ENCODE assay signal across 15 mouse cellular contexts in the genomic region with DNA sequence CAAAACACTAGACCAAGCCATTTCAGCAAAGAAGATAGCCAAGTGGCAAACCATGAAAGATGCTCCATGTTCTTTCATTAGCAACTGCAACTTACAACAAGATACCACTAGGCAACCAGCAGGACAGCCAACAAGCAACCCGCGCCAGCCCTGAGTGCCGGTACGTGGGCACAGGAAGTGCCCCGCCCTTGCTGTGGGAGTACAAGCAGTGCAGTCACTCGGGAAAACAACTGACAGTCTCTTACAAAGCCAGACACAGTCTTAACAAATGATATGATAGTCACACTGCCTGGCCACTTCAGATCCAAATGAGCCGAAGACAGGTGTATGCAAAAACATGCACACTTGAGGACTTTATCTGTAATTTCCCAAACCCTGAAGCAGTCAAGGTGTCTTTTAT. TPM values are rescaled to one million over a fixed set of nuclear protein-coding genes. Genes with fewer than 3 reads are reported as not detected.
DNase-seq lines count a peak whose midpoint lies in the region; ATAC-seq and TF ChIP-seq lines count a peak whose summit lies in the region.
"Had no signal": no experiment of that assay in that cellular context is flagged by ENCODE, and none has a peak within 500 bp of the region (broad histone marks: within the 10 kb centered on the region; RNA-seq: fewer than 3 reads in every experiment).

No protein-coding gene starts in this region.

- H3K4me2 ChIP-seq in lung, postnatal 0 days (replicated peaks; ENCODE audit: low read depth, low read length): no peak overlapping the region
- no peak overlapping the region for H3K4me2 ChIP-seq in forebrain, embryonic 11.5 days (ENCODE audit: low read depth, low read length, severe bottlenecking)
- H3K4me2 ChIP-seq: embryonic facial prominence, embryonic 15.5 days; limb, embryonic 12.5 days had no signal

- no peak overlapping the region for H3K4me3 ChIP-seq in G1E (ENCODE audit: low read depth, low read length)
- no peak overlapping the region for H3K4me3 ChIP-seq in lung, postnatal 0 days (ENCODE audit: low read depth, low read length)
- no peak overlapping the region for H3K4me3 ChIP-seq in spleen, adult 2 months (ENCODE audit: extremely low read depth, insufficient read depth, insufficient read length)
- H3K4me3 ChIP-seq in forebrain, embryonic 11.5 days (ENCODE audit: low read depth, low read length): no peak overlapping the region
- H3K4me3 ChIP-seq: embryonic facial prominence, embryonic 15.5 days; limb, embryonic 12.5 days had no signal

- TF ChIP-seq POLR2A in spleen, adult 2 months (IDR thresholded peaks at IDR 0.05; ENCODE audit: low read depth, low read length): peak; percentile 19; the same call in 1 of the 2 replicates

- no peaks in the 10 kb centered on the region for H3K9me3 ChIP-seq in G1E (replicated peaks)
- H3K9me3 ChIP-seq in lung, postnatal 0 days (ENCODE audit: low read length): no peaks in the 10 kb centered on the region
- no peaks in the 10 kb centered on the region for H3K9me3 ChIP-seq in forebrain, embryonic 11.5 days (ENCODE audit: control insufficient read depth, low read length)
- H3K9me3 ChIP-seq: embryonic facial prominence, embryonic 15.5 days; limb, embryonic 12.5 days had no signal

- H3K36me3 ChIP-seq in G1E (replicated peaks): peaks cover 83% of the 10 kb centered on the region
- H3K36me3 ChIP-seq in lung, postnatal 0 days (ENCODE audit: insufficient read depth, low read length): peaks cover 5% of the 10 kb centered on the region; the same call in 1 of the 2 replicates
- H3K36me3 ChIP-seq in spleen, adult 2 months (ENCODE audit: control insufficient read depth, insufficient read depth, low read length): peaks cover 2% of the 10 kb centered on the region
- H3K36me3 ChIP-seq in forebrain, embryonic 11.5 days (ENCODE audit: control insufficient read depth, insufficient read depth, low read length): no peaks in the 10 kb centered on the region; the same call in 1 of the 2 replicates

- peaks cover 14% of the 10 kb centered on the region for H3K4me1 ChIP-seq in G1E (ENCODE audit: insufficient read depth, low read depth, low read length)
- no peaks in the 10 kb centered on the region for H3K4me1 ChIP-seq in lung, postnatal 0 days (ENCODE audit: insufficient read depth, low read depth, low read length)
- H3K4me1 ChIP-seq in spleen, adult 2 months (ENCODE audit: control insufficient read depth, insufficient read depth, insufficient read length): peaks cover 22% of the 10 kb centered on the region
- H3K4me1 ChIP-seq in forebrain, embryonic 11.5 days (replicated peaks; ENCODE audit: control insufficient read depth, insufficient read depth, low read length): no peaks in the 10 kb centered on the region
- H3K4me1 ChIP-seq: embryonic facial prominence, embryonic 15.5 days had no signal

- H3K27me3 ChIP-seq in G1E (ENCODE audit: insufficient read depth, low read length): no peaks in the 10 kb centered on the region
- H3K27me3 ChIP-seq in lung, postnatal 0 days (replicated peaks; ENCODE audit: insufficient read depth, low read length): no peaks in the 10 kb centered on the region
- H3K27me3 ChIP-seq in spleen, adult 2 months (ENCODE audit: control insufficient read depth, insufficient read depth, low read length): no peaks in the 10 kb centered on the region
- H3K27me3 ChIP-seq in forebrain, embryonic 11.5 days (ENCODE audit: control insufficient read depth, insufficient read depth, low read length): no peaks in the 10 kb centered on the region
- H3K27me3 ChIP-seq: embryonic facial prominence, embryonic 15.5 days; limb, embryonic 12.5 days had no signal

- ATAC-seq in G1E (ENCODE audit: extremely low read depth, insufficient number of reproducible peaks, low FRiP score, poor library complexity, severe bottlenecking): peak; percentile 89
- ATAC-seq in lung, postnatal 0 days: no peak
- no peak for ATAC-seq in forebrain, embryonic 11.5 days (replicated peaks; ENCODE audit: low FRiP score)

- WGBS in lung, postnatal 0 days: 45% methylated on average over 7 of the region's 7 CpGs
- WGBS in spleen, adult 2 months: 9% methylated on average over 7 of the region's 7 CpGs
- WGBS in forebrain, embryonic 11.5 days: 86% methylated on average over 7 of the region's 7 CpGs

- DNase-seq in B cell, adult 2 months: peak; percentile 71 to 73
- no peak for DNase-seq in G1E (ENCODE audit: low spot score)
- DNase-seq in lung, postnatal 0 days (ENCODE audit: low spot score): peak; percentile 37
- peak; percentile 57 to 66 for DNase-seq in spleen, adult 2 months (ENCODE audit: low read depth in 1 of 2, low spot score in 2 of 2)
- no peak for DNase-seq in Muller cell, postnatal 12 days (ENCODE audit: inconsistent ontology term)
- no peak for DNase-seq in forebrain, embryonic 11.5 days (ENCODE audit: low spot score)
- DNase-seq in left cerebral cortex, adult 8-10 months (ENCODE audit: low spot score in 2 of 2): no peak
- DNase-seq in embryo, embryonic 9.5 days (ENCODE audit: extremely low spot score): no peak
- DNase-seq: cerebellum, adult 18-20 months; right cerebral cortex, postnatal 4 days had no signal

- no peak for TF ChIP-seq CTCF in G1E (IDR thresholded peaks at IDR 0.05; ENCODE audit: low read depth, low read length)
- no peak for TF ChIP-seq CTCF in lung, postnatal 0 days (IDR thresholded peaks at IDR 0.05)
- TF ChIP-seq CTCF in spleen, adult 2 months (IDR thresholded peaks at IDR 0.05; ENCODE audit: extremely low read depth, insufficient read depth, insufficient read length, insufficient replicate concordance): no peak

- no peak for TF ChIP-seq EP300 in lung, postnatal 0 days (IDR thresholded peaks at IDR 0.05)

- H3K27ac ChIP-seq in lung, postnatal 0 days (ENCODE audit: low read length): no peak overlapping the region
- H3K27ac ChIP-seq in spleen, adult 2 months (ENCODE audit: insufficient read depth, low read length): peak overlapping the region; percentile 67
- no peak overlapping the region for H3K27ac ChIP-seq in forebrain, embryonic 11.5 days (ENCODE audit: low read depth, low read length)
- H3K27ac ChIP-seq: embryonic facial prominence, embryonic 15.5 days; limb, embryonic 12.5 days had no signal

- no peak overlapping the region for H3K9ac ChIP-seq in lung, postnatal 0 days (replicated peaks; ENCODE audit: low read depth)
- H3K9ac ChIP-seq in forebrain, embryonic 11.5 days (ENCODE audit: low read length): no peak overlapping the region
- H3K9ac ChIP-seq: embryonic facial prominence, embryonic 15.5 days; limb, embryonic 12.5 days had no signal

RNA-seq across cellular contexts. Expression of a gene that starts 20.1 kb away (rescaled TPM):
- 14.0 and 14.3 TPM in 2 replicates for total RNA-seq in G1E (2014; fragmentation: Nextera tagmentation)
- total RNA-seq in G1E (2017): 14.4 and 18.8 TPM in 2 replicates
- 12.8 and 15.2 TPM in 2 replicates for polyA plus RNA-seq in G1E (2012)
- 29.5 and 34.2 TPM in 2 replicates for polyA plus RNA-seq in lung, postnatal 0 days (2015; fragmentation: Nextera tagmentation; extraction: Ambion mirVana)
- polyA plus RNA-seq in spleen, adult 2 months (2012; rRNA removed): 34.3 and 69.3 TPM in 2 replicates
- 45.7 and 46.5 TPM in 2 replicates for polyA plus RNA-seq in forebrain, embryonic 11.5 days (2014; fragmentation: Nextera tagmentation; extraction: Ambion mirVana)
- 10 to 100 TPM; 37.9 to 43.1 (median 39.6) TPM for total RNA-seq in left cerebral cortex, adult 8-10 months (2022)

RNA-seq across cellular contexts. Expression of a gene that starts 33.8 kb away (rescaled TPM):
- not detected in 2 replicates for total RNA-seq in G1E (2014; fragmentation: Nextera tagmentation)
- 0.11 TPM in 1 of 2 replicates, not detected in the other for total RNA-seq in G1E (2017)
- polyA plus RNA-seq in G1E (2012): not detected in 2 replicates
- not detected in 2 replicates for polyA plus RNA-seq in lung, postnatal 0 days (2015; fragmentation: Nextera tagmentation; extraction: Ambion mirVana)
- 0.02 TPM in 1 of 2 replicates, not detected in the other for polyA plus RNA-seq in spleen, adult 2 months (2012; rRNA removed)
- 0.08 and 0.17 TPM in 2 replicates for polyA plus RNA-seq in forebrain, embryonic 11.5 days (2014; fragmentation: Nextera tagmentation; extraction: Ambion mirVana)
- total RNA-seq in left cerebral cortex, adult 8-10 months (2022): under 1 TPM in 1 of 4 experiments, not detected in 3; 0.16 TPM

RNA-seq across cellular contexts. Expression of a gene that starts 41.9 kb away (rescaled TPM):
- total RNA-seq in G1E (2014; fragmentation: Nextera tagmentation): not detected in 2 replicates
- not detected in 2 replicates for total RNA-seq in G1E (2017)
- not detected in 2 replicates for polyA plus RNA-seq in G1E (2012)
- not detected in 2 replicates for polyA plus RNA-seq in lung, postnatal 0 days (2015; fragmentation: Nextera tagmentation; extraction: Ambion mirVana)
- polyA plus RNA-seq in spleen, adult 2 months (2012; rRNA removed): not detected in 2 replicates
- polyA plus RNA-seq in forebrain, embryonic 11.5 days (2014; fragmentation: Nextera tagmentation; extraction: Ambion mirVana): not detected in 2 replicates
- not detected for total RNA-seq in left cerebral cortex, adult 8-10 months (2022)
- polyA plus RNA-seq: embryonic facial prominence, embryonic 15.5 days; heart, postnatal 0 days; kidney, embryonic 16.5 days; limb, embryonic 12.5 days; neural tube, embryonic 14.5 days had no signal

RNA-seq across cellular contexts. Expression of a gene that starts 55.6 kb away (rescaled TPM):
- total RNA-seq in G1E (2014; fragmentation: Nextera tagmentation) (not detected in 2 replicates), G1E (2017) (not detected in 2 replicates)
- polyA plus RNA-seq in G1E (2012): not detected in 2 replicates
- 0.15 and 0.43 TPM in 2 replicates for polyA plus RNA-seq in lung, postnatal 0 days (2015; fragmentation: Nextera tagmentation; extraction: Ambion mirVana)
- polyA plus RNA-seq in spleen, adult 2 months (2012; rRNA removed): 0.07 and 0.09 TPM in 2 replicates
- polyA plus RNA-seq in forebrain, embryonic 11.5 days (2014; fragmentation: Nextera tagmentation; extraction: Ambion mirVana): 0.09 and 0.15 TPM in 2 replicates
- total RNA-seq in left cerebral cortex, adult 8-10 months (2022): under 1 TPM in 3 of 4 experiments, not detected in 1; 0.11 to 0.26 (median 0.25) TPM

Comparison
In these comparisons a context has a peak if more than half of its experiments do, and no peak if none do; other contexts are left out.
1. DNase-seq: peak in B cell, adult 2 months (2 of 2), lung, postnatal 0 days (single experiment) and spleen, adult 2 months (2 of 2); none in G1E (single experiment), Muller cell, postnatal 12 days (single experiment), forebrain, embryonic 11.5 days (single experiment), left cerebral cortex, adult 8-10 months (0 of 2) and embryo, embryonic 9.5 days (single experiment).